Mouse (Mus musculus): ENCODE measurements at regions not wholly inside any gene's neighbourhood (a gene's known extent, or its start where the extent isn't known, plus 50 kb on each side); places are given as distances from the start of the nearest gene placed in this dataset.

DNA sequence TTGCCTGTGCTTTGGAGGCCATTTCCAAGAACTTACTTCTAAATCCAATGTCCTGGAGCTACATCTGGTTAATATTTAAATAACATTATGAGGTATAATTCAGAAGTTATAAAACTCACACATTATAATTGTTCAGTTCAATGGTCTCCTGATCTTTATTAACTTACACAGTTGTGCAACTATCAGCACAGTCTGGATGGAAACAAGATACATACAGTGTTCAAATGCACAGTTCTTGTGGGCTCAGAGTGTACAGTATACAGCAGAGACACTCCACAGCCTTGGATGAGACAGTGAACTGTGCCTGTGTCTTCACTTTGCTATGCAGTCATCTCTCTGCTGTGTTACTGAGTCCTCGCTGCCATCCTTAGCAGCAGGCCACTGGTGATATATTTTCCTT is 121.8 kb upstream of the Zfand5 start:
- no peak for DNase-seq (ENCODE audit: extremely low read depth, insufficient read length, low spot score)

DNA sequence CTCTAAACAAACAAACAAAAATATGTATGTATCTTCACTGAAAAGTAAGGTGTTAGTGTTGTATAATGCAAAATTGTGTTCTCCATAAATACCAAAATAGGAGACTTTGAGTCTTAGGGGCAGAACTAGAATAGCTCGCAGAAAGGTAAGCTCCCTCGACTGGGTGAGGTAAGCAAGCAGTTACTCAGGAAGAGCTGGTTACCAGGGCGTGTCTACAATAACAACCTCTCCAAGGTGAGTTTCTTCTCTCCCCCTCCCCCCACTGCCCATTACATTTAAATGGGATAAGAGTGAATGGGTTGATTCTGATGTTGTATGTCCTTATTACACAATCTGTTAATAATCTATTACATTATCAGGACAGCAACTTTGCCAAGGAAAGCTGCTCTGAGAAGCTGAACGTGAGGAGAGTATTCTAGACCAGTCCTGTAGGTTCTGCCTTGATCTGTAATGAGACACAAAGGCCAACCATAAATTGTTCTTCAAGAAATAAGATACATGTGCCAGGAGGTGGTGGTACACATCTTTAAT is 125.2 kb upstream of the Zfand5 start:
- no peak for DNase-seq (ENCODE audit: extremely low read depth, insufficient read length, low spot score)

DNA sequence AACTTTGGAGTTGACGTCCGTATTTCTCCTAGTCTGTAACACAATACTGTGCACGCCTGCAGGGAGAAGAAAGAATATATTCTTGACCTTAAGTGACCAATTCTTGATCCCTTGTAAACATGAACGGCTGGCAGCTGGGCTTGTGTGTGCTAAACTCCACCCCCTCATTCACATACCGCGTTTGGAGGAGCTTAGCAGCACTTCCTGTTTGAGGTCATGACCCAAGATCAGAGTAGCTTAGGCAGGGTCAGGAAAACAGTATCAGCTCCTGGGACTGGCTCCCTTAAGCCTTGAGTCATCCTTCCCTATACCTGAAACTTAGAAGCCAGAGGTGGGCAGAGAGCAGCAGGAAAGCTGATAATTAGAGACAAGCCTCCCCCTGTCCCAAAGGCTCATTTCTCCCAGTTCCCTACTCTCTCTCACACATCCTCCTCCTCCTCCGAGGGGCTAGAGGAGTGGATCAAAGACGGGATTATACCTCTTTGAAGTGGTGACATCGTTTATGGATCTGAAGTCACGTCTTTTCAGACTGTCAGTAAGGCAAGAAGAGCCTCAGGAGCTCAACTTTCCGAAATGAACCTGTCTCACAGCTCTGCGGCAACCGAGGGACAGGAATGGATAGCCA is 127.3 kb upstream of the Zfand5 start:
- no peak for DNase-seq (ENCODE audit: extremely low read depth, insufficient read length, low spot score)

DNA sequence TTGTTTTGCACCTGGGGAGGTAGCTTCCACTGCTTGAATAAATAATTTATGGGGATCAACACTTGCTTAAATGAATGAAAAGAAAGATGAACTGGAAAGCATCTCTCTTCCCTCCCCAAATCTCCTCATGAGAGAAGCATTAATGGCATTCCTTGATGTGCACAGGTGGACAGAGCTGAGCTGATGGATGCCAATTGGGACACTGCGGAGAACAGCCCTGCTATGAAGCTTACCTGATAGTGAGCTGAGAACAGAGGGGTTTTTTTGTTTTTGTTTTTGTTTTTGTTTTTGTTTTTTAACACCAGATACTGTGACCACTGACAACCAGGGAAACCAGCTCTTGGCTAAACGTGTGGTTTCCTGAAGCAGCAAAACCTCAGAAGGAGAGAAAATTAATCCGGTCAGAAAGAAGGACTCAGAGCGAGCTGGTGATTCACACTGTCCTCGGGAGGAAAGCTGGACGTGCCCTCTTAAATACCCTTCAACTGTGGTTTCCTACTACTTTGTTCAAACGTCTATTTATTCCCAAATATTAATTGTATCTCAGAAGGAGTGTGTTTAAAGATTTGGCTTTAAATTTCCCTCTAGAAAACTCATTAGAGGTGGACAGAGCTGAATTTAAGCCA is 128.0 kb upstream of the Zfand5 start:
- DNase-seq (ENCODE audit: extremely low read depth, insufficient read length, low spot score), result no peak

DNA sequence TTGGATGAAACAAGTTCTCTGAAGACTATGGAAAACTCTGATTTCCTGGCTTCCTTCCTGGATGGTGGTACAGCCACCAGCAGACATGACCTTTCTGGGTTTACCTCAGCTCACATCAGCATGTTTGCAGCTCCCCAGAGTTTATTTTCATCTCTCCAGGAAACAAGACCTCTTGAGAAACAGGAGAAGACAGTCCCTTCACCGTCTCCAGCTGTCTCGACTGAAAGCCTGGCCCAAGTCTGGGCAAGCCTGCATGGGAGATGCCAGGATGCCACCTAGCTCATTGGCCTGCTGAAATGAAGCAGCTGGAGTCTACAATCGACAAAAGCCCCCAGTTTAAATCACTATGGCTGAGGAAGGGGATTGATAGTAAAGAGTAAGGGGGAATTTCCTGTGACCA is 131.6 kb upstream of the Zfand5 start:
- DNase-seq (ENCODE audit: extremely low read depth, insufficient read length, low spot score), result no peak

DNA sequence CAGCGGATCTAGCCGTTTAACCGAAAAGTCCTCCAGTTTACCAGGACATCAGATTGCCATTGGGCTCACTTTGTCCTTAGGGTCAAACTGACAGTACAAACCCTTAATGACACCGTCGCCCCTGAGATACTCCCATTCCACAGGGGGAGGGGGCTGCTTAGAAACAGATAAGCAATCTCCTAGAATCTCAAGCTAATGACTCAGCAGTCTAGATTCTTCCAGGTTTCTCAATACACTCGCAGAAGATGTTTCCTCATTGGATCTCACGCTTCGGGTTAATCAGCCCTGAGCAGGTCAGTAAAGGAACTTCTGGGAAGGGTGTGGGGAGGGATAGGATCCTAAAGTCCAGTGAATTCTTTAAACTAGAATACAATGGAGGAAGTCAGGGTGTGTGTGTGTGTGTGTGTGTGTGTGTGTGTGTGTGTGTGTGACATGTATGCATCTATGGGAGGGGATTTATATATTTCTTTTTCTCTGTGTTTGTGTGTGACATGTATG is 133.0 kb upstream of the Zfand5 start:
- no peak for DNase-seq (ENCODE audit: extremely low read depth, insufficient read length, low spot score)

DNA sequence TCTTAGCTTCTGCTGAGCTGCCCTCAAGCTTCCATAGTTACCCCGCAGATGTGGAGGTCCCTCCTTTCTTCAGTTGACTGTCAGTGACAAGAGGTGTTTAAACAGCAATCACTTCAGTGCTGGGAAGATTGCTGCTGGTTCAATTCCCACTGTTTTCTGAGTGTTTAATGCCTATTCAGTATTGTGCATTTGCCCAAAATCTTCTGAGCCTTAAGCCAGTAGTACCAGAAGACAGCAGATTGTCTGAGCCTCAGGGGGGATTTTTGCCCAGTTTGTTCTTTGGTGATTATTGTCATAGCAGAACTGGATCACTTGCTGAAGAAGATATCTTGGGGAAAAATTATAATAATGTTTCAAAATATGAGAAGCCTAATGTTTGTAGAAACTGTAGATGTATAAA is 135.3 kb upstream of the Zfand5 start:
- no peak for DNase-seq (ENCODE audit: extremely low read depth, insufficient read length, low spot score)

DNA sequence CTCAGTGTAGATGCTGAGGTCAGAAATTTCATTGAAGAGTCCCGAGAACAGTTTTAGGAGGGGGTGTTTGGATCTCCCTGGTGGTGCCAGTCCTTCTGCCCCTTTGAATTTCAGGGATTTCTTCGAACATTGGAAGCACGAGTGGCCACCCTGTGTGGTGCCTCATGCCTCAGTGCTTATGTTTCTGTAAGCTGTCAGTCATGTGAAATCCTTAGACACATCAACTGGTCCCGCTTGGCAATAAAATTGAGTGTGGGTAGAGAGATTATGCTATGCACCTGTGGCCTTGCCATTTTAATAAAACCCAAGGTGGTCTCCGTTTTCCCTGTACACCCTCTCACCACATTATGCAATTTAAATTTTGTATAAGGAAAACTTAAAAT is 136.1 kb upstream of the Zfand5 start:
- DNase-seq (ENCODE audit: extremely low read depth, insufficient read length, low spot score), result no peak

DNA sequence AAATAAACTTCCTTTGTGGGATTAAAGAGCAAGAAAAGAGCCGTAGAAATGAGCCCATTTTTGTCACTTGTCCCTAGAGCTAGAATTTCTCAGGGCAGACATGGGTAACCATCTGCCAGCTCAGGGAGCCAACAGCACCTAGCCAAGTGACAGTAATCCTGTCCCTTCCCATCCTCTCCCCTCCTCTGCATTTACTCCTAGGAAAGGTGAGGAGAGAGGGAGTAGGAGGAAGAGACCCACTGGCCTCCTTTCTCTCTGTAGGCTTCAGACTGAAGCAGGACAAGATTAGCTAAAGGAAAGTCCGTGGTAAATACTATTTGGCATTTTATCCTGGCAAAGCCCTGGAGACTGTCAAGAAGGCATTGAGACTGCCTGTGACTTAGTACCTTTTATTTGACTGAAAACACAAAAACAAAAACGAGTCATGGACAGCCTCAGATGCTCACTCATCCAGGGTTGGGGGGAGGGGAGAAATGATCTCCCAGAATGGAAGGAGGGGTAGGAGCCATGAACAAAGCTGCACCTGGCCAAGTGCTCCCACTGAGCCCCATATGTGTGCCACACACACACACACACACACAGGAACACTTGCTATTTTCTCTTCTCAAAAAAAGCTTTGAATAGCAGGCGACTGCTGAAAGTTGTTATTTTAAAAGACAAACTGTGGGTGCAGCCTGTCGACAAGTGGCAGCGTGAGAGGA is 136.6 kb upstream of the Zfand5 start:
- no peak for DNase-seq (ENCODE audit: extremely low read depth, insufficient read length, low spot score)

DNA sequence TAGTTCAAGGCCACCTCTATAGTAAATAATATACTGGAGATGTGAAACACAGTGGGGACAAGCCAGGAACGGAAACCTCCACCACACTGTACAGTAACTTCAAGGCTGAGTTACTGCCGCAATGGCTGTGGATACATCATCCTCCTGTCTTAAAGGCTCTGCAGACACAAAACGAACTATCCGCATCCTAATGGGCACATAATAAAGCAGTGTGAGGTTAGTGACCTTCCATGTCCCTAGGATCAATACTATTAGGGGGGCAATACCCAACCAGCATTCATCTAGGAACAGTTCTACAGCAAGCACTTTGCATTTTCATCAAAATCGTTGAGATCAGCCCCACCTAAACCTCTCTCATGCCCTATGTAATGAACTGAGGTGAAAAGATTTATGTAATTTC is 142.4 kb upstream of the Zfand5 start:
- no peak for DNase-seq (ENCODE audit: extremely low read depth, insufficient read length, low spot score)

DNA sequence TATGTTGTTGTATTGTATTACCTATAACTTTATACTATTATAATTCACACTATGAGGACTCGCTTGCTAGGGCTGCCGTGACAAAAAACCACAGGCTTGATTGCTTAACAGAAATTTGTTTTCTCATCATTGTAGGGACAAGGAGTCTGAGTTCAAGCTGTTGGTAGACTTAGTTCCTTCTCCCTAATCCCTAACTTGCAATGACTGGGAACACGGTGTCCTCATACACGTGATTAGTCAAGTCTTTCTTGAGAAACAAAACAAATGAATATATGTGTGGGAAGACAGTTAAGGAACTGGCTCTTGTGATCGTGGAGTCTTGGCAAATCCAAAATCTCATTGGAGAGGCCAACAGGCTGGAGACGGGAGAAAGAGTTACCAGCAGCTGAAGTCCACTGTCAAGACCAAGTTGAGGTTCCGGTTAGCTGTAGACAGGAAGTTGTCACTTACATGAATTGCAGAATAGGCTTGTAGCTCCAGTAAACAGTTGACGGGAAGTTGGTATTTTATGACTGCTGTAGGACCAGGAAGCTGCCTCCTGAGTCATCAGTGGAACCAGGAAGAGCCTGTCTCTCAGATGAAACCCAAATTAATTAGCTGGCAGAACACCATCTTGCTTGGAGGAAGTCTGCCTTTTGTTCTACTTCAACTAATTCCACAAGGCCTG is 144.9 kb upstream of the Zfand5 start:
- DNase-seq (ENCODE audit: extremely low read depth, insufficient read length, low spot score), result no peak

DNA sequence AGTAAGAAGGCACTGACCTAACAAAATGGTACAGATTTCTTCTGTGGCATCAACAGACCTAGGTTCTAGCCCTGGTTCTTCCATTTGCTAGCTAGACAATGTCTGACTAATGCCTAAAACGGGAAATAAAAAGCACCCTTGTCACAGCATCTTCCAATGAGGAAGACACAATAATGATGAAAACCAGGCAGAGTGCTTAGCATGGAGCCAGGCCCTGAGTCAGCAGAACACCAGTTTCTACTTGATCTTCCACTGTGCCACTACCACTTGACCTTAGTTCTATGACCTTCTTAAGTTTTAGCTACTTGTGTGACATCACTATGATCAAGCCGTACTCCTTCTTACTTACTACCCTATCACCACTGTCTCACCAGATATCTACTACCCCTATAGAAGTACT is 145.4 kb upstream of the Zfand5 start:
- DNase-seq (ENCODE audit: extremely low read depth, insufficient read length, low spot score), result no peak

DNA sequence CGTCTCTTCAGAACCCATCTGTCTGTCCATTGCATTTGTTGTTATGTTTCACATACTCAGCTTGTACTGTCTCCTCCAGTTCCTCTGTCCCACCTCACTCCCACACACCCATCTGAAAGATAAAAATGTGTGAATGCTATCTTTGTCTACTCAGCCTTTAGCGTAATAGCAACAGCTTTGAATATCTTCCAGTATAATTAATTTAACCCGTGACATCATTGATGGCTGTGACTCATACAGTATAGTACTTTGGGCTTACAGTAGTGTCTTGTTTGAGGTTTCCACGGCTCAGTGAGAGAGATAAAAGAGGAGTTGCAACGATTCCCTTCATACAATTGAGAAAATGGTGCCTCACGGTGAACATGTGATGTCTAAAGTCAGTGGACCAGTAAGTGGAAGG is 152.6 kb upstream of the Zfand5 start:
- DNase-seq (ENCODE audit: extremely low read depth, insufficient read length, low spot score), result no peak

DNA sequence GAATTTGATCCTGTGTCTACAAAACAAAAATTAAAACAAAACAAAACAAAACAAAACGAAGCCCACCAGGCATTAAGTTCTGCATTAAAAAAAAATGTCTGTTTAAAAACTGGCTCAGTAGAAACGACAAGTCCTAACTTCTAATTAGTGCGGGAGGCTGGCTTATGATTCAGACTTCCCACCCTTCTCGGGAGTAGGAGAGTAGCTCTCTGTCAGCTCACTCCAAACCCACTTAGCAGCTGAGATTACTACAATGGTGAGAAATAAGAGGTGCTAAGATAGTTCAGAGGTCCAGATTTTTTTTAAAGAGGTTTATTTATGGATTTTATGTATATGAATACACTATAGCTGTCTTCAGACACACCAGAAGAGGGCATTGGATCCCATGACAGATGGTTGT is 153.3 kb upstream of the Zfand5 start:
- no peak for DNase-seq (ENCODE audit: extremely low read depth, insufficient read length, low spot score)

DNA sequence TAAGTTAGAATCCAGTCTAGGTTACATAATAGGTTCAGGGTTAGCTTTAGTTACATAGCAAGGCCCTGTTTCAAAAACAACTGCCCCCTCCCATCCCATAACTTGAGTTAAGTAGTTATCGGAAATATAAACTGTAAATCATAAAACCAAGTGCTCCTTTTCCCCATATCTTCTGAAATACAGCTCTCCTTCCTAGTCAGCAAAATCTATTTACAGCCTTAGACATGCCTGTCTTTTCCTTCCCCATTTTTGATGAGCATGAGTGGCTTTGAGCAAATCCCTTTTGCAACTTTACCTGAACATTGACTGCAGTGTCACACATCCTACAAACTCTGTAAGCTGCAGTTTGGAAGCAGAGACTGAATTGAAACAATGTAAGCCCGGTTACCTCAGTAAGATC is 156.4 kb upstream of the Zfand5 start:
- DNase-seq (ENCODE audit: extremely low read depth, insufficient read length, low spot score), result no peak

DNA sequence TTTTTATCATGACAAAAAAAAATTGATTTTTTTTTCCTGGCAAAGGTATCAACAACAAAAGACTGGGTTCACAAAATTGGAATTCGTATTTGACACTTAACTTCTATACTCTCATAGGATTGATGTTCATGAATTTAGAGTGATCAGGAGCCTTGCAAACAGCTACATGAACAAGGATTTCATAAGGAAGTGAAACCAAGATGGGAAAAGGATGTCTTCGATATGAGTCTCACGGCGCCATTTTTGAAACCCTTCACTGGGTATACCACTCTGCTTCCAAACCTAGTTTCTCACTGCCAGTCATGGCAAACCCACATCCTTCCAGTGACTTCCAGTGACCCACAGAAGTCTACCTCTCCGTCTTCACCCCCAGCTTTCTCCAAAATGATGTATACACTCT is 157.8 kb upstream of the Tmc1 start:
- DNase-seq (ENCODE audit: extremely low read depth, insufficient read length, low spot score), result no peak

DNA sequence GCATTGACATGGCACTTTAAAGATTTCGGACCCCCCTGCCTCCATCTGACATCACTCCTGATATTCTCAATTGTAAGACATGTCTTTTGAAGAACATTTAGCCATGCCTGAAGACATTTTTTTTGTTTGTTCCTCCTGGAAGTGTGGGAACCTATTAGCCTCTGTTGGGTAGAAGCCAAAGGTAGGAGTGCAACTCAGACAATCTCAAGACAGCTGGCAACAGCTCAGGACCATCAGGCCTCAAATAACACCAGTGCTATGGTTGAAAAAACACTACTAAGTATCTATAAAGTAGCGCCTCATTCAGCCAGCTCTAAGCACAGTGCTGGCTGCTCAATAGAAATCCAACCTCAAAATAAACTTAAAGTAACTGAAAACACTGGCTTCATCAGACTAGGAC is 154.3 kb upstream of the Tmc1 start:
- DNase-seq (ENCODE audit: extremely low read depth, insufficient read length, low spot score), result no peak

DNA sequence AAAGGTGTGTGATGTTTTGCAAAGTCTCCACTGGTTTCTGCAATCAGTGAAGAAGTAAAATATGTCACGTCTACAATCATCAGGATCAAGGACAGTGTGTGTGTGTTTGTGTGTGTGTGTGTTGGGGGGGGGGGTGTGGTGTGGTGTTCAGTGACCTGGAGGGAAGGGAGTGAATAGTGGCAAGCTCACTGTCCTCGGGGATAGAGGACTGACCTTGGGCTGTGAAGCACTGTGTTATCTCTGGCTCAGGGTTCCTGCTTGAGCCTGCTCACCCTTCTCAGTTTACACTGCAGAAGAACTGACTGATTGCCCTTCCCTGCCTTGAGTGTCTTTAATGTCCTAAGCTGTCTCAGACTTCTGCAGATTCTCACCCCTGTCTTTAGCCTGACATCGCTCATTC is 153.7 kb upstream of the Tmc1 start:
- DNase-seq (ENCODE audit: extremely low read depth, insufficient read length, low spot score), result no peak

DNA sequence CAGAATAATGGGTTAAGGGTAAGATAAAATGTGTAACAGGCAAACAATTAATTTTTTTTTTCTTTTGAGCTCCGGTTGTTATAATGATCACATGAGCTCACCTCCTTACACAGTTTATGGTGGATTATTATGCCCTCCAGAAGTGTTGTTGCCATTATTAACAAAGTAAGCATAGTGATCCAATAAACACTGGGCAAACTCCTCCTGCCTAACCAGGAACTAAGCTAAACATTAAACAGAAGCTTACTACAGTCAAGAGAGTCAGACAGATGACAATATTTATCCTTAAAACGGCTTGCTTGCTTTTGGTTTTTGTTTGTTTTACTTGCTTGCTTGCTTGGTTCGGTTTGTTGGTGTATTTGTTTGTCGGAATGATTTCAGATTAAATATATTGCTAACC is 153.3 kb upstream of the Tmc1 start:
- no peak for DNase-seq (ENCODE audit: extremely low read depth, insufficient read length, low spot score)

DNA sequence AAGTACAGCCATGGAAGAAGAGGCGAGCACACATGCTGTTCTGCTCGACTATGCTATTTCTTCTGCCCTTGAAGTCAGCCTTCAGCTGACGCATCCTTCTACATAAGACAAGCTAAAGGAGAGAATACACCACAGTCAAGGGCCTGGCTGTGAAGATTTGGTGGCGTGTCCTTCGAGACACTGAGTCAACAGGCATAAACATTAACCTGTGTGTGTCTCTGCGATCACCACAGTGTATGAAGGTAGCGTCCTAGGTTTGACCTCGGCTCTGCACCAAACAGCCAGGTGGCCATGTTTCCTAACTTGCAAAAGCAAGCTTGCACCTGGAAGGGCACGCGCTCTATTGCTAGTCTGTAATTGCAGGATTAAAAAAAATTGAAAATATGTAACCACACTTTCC is 152.8 kb upstream of the Tmc1 start:
- DNase-seq (ENCODE audit: extremely low read depth, insufficient read length, low spot score), result no peak

DNA sequence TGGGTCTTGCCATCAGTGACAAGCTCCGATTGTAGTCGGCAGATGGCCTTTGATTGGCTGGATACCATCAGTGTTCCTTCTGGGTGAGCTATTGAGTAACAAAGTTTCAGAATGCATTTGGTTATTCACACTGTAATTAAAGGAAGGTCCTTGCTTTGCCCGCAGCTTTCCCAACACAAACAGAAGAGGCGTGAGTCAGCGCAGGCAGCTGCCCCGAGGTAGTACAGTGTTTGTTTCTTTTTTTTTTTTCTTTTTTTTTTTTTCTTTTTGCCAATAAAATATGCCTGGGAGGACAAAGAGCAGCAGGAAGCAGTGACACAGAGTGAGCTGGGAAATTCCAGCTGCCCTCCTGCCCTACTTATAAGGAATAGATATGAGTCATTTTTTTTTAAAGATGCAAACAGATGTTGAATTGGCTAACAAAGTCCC is 152.3 kb upstream of the Tmc1 start:
- DNase-seq (ENCODE audit: extremely low read depth, insufficient read length, low spot score), result peak; percentile 80

Data from 3134 (cell line).